Mouse (Mus musculus) brain, adult 2 months (tissue): ENCODE measurements around the gene Kirrel3.
A peak's percentile ranks its signal among the peaks of the same experiment; 100 is the strongest.

Source experiments
- DNase-seq: peaks from one replicate; pipeline ENCODE4 v3.0.0; 2011; ENCODE audit warnings: low read depth, low spot score

Gene Kirrel3

DNA sequence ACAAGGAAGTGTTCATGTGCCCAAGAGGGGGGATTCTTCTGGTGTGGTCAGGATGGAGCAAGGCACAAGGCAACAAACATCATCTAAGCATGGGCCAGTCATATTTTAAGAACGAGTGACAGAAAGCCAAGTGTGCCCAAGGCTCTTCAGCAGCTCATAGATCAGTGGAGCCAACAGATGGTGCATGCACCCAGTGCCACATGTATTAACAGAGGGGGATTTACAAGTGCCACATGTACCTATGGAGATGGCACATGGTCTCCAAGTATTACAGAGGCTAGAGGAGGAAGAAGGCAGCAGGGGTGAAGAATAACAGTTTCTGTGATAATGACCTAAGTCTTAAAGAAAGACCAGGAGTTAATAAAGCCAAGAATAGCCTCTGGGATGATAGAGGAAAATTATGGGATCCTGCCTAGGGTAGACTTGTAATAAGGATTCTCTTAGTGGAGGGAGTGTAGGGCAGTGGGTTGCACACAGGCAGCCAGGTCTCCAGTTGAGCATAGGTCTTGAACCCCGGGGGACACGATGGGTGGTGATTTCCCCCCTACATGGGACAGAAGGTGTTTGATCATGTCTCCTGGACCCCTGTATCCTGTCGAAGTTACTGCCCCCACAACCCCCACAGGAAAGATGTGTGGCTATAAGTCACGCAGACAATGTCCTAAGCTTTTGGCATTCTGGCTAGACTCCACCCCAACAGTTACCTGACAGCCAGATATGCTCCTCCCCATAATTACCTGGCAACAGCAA is 495.0 kb downstream of the Kirrel3 start:
- DNase-seq: peak; percentile 68

DNA sequence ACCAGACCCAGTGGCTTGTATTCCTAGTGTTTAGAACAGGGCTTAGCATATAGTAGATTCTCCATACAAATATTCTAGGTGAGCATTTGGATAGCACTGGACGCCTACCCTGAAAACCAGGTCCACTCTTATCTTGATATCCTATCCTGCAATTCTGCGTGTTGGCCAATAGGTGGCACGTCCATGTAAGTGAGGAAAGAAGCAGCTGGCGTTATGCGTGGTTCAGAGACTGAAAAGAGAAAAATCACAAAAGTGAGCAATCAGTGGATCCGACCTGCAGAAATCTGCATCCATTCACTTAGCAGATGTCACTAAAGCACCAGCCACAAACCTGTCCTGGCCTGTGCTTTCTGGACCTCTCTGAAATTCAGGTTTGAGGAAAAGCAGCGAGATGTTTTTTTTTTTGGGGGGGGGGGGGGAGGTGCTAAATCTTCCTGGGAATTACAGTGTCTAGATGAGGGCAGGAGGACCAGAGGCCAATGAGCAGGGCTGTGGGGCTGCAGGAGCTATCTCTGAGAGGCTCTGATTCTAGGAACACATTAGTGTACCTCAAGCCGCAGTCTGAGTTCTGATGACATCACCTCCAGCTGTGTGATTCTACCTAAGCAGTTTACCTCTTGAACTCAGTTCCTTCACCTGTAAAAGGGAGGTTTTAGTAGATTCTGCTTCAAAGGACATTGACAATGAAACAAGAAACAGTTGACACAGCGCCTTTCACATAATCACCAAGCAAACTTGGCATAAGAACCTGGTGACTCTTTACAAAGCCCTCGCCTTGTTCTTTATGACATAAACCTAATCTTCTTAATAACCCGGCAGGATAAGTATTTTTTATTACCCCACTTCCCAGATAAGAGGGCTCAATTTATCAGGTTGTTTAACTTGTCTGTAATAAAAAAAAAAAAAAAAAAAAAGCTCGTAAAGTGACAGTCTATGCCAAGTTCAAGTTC is 498.1 kb downstream of the Kirrel3 start:
- DNase-seq: peak; percentile 87

DNA sequence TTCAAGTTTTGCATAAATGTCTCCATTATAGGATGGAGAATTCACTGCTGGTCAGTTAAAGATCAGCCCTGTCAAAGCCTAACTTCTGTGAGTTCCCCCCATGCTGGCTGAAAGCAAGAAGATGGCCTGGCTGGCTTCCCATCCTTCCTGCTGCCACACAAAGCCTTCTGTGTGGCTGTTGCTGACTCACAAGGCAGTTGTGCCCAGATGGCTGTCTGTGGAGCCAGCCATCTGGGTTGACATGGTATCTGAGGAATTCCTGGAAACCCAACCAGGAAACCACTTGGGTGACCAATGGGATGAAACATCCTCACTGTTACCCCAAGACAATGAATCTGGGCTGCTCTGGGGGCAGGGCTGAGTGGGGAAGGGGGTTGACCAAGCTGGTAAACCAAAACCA is 500.5 kb downstream of the Kirrel3 start:
- DNase-seq: peak; percentile 93

DNA sequence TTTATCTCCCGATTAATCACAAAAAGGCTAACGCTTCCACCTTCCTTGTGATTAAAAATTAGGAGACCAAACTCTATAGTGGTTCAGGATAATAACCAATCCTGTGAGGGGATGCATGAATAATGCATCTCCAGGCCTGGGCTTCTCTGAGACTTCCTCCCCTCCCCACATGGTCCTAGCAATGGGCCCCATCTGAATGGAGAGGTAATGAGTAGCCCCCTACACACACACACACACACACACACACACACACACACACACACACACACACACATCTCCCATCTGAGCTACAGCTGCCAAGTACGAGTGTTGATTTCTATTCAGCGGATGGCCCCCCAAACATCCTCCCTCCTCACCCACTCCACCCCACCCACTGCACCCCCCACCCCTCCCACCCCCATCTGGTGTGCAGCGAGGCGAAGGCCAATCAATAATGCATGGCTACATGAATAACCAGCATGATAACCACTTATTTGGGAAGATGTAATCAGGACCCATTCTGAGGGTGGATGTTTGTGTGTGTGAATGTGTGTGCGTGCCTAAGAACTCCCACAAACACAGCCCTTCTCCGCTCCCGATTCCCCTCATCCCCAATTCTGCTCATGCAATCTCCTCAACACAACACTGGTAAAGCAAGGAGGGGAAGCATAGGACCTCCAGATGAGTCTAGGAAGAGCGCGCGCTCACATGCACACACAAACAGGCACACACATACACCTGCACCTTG is 501.9 kb downstream of the Kirrel3 start:
- peak; percentile 57 for DNase-seq

DNA sequence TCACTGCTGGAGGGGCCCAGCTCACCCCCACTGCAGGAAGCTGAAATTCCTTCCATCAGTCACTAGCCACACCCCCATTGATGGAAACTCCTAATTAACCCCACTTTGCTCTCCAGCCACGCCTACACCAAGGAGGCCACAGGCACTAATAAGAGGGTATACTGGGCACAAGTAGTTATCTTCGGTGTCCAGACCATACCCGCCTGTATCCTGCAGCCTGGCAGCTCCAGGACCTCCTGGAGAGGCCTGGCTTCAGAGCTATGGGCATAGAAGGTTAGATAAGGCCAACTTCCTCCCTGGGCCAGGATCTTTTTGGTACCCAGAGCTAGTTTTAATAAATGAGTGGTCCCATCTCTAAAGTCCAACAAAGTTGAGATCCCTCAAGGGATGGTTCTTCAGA is 503.0 kb downstream of the Kirrel3 start:
- DNase-seq: no peak

DNA sequence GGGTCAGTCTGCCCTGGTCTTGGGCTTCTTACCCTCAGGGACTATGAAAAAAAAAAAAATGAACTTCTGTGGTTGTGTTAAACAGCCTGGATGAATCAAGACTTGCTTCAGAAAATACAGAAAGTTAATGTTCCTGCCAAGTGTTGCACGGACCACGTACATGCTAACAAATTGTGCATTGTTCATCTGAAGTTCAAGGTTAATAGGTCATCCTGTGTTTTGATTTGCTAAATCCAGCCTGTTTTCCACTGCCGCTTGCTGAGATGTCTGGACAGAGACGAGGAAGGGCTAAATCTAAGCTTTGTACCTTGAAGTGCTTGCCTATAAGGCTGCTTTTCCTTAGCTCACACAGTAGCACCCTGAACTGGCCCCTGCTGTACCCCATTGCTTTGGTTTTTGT is 506.5 kb downstream of the Kirrel3 start:
- no peak for DNase-seq

DNA sequence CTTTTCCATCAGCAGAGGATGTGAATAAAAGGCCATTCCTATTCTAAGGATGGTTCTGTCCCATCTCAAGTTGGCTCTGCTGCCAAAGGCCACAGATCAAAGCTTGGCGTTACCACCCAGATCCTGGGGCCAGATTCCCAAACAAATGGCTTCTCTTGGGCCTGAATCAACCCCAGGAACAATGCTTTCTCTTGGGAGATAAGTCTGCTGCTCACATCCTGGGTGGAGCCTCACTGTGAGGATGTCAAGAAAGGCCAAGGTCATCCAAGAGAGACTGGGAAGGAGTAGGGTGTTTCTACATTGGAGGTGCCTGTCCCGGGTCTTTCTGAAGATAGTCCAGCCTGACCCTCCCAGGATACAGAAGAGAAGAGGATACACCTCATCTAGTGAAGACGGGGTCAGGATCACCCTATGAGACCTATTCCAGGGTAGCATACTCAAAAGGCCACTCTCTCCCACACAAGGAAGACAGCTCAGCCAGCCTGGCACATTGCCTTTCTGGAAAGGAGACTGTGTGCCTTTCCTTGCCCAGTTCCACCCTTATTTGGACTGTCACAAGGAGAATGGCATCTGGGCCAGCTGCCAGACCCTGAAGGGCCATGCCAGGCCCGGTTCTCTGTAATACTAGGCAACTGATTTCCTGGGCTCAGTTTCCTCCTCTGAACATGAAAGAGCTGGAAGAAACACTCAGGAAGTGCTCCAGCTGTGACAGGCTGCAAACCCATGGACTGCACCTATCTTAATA is 507.9 kb downstream of the Kirrel3 start:
- DNase-seq: peak; percentile 93

DNA sequence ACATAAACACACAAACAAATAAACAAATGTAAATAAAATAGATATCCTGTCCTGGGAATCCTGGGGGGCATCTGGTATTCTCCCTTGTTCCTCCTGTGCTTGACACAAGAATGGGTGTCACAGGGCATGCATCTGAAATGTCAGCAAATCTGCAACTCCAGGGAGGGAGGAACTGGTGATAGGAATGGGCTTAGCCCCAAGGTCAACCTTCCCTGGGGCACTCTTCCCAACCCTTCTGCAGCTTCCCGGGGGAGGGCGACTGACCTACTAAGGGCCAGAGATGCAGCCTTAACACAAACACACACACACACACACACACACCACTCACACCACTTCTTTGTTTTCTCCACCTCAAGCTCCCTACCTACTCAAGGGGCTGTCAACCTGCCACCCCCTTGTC is 509.4 kb downstream of the Kirrel3 start:
- DNase-seq: no peak

DNA sequence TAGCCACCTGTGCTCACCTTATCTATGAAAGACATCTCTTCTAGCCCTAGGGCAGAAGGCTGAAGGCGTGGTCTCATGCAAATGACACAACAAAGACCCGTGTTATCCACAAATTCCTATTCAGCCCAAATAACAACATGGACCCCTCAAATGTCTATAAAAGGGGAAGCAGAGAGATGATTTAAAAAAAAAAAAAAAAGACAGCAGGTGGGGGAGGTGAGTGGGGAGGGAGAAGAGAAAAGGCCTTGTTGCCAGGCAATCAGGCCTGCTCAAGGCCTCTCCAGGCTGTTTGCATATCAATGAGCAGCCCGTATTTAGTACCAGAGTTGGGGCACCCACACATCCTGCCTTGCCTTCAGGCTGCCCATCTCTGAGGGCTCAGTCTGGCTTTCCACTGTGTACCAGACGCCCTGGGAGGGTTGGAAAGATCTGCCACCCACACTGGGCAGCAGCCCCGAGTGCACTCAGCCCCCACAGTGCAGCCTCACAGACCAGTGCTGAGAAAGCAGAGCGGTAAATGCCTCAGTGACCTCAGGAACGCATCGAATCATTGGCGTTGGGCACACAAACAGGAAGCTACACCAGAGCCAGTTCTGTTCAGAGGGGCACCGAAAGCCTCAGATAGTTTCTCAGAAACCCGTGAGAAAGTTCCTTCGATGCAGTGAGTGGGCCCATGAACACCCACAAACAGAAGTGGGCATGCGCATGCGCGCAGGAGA is 510.1 kb downstream of the Kirrel3 start:
- DNase-seq: peak; percentile 64

DNA sequence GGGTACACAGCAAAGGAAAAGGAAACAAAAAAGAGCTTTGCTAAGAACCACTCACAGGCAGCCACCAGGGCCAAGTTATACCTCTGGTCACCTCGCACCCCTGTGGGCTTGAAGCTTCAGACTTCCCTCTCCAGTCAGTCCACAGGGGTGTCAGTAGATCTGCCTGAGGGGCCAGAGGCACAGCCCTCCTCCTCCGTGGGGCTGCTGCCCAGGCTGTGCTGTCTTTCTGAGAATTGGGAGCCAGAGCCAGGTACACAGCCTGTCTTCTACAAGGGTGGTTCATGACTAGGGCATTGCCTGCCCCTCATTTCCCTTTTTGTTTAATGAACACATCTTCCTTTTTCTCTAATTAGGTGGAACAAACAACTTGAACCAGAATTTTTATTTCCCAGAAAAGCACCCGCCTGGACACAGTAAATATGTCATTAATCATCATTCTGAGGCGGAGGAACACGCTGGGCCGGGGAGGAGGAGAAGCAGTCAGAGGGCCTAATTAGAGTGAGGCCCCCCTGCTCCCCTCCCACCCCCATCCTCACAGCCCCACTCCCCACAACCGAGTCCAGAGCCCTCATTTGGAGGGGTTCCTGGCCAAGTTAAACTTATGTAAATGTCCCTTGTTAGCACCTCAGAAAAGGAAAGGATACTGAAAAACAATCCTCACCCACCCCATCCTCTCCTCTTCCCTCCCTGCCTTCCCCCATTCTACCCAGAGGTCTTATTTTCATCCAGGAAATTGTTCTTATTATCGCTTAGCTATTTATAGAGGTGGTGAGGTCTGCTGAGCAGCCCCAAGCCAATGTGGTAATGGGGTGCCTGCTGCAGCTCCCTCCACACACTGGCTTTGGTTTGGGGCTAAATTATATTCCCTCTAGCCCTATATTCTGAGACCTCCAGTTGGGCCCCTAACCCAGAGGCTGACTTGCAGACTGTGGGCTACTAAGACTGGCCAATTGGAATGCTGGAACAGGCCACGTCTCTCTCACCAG is 512.5 kb downstream of the Kirrel3 start:
- DNase-seq: no peak

DNA sequence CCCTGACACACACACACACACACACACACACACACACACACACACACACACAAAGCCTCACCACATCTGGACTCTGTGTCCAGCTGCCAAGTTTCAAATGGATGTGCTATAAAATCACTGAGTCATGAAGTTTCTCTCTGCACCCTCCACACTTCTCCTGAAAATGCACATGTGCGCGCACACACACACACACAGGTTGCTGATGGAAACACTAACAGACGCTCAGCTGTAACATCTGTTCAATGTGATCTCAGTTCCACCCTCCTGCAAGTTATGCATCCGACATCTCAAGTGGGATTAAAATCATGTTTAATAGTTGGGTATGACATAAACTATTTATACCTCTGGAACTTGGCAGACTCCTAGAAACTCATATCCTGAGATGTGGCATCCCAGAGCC is 518.4 kb downstream of the Kirrel3 start:
- no peak for DNase-seq

DNA sequence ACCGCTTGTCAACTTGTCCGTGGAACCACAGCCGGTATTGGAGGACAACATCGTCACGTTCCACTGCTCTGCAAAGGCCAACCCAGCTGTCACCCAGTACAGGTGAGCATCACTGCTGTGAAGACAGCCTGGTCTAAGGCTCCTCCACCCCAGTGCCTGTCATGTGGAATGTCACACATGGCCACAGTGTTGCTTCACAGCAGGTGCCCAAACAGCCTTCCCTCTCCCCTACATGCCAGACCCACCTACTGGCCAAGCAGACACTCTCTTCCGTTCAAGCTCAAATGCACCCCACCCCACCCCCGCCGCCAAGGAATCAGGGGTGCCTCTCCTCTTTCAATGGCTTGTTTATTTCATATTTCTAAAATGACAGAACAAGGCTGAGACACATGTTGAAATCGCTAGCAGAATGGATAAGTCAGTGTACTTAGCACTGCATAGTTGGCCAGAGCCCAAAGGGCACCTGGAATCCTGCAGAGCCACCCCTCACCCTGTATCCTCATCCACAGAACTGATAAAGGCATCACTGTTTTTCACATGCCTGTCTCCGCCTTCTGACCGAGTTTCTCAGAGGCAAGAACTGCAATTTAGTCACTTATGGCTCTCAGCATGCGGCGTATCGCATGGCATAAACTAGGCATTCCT is 522.1 kb downstream of the Kirrel3 start:
- DNase-seq: no peak

DNA sequence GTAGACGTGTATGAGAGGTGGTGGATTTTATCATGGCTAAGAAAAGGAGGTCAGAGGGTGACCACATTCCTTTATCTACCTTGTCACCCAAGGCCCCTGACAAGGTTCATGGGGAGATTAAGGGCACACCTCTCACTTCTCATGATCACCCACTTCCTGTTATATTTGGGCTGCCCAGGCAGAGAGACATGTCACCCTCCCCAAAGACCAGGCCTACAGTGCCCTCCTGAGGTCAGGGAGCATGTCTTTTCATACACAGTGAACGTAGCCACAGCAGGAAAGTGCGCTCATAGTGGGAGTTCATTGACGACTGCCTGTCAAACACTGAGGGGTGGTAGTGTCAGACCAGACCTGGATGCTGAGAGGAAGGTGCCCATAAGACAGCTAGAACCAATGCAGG is 531.1 kb downstream of the Kirrel3 start:
- peak; percentile 76 for DNase-seq

DNA sequence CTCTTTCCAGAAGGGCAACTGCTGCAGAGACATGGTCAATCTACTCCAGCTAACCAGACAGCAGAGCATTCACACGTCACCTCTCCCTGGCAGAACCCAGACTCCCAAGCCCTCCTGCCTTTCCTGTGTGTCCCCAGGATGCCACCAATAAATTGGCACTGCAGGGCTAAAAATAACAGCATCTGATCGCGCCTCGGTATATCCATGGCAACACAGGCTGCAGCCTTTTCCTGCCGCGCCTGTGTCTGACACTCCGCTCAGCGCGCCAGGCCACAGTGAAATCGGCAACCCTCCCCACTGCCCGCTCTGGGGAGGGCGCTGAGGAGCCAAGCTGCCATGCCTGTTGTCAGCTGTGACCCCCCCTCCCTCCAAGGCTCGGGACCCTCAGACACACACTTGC is 531.9 kb downstream of the Kirrel3 start:
- DNase-seq: peak; percentile 91

DNA sequence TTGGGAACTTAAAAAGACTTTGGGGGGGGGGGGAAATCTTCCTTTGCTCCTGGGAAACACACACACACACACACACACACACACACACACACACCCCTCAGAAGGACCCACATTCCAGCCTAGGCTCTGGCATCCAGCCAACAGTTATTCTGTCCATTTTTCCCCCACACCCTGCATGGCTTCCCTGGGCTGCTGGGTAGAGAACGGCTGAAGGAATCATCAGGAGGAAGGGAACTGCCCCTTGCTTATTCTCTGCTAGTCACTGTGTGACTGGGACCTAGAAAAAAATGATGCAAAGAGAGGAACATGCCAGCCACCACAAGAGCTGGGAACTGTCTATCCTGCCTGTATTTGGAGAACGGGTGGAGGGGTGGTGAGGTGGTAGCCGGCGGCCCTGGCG is 532.4 kb downstream of the Kirrel3 start:
- DNase-seq: peak; percentile 33

DNA sequence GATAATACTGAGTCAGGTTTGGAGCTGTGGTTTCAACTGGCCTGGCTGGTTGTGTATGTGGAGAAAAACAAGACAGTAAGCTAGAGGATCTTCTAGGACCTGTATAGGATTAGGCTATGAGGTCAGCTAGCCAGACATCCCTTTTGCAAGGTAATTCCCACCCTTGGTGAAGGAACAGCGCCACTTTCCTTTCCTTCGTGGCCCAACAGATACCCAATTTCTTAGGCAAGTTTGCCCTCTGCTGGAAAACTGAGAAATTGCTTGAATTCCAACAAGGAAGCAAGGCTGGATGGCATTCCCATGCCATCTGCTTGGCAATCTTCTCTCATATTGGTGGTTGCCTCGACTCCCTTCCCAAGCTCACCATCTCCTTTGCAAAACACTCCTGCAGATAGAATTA is 533.7 kb downstream of the Kirrel3 start:
- DNase-seq: peak; percentile 96

DNA sequence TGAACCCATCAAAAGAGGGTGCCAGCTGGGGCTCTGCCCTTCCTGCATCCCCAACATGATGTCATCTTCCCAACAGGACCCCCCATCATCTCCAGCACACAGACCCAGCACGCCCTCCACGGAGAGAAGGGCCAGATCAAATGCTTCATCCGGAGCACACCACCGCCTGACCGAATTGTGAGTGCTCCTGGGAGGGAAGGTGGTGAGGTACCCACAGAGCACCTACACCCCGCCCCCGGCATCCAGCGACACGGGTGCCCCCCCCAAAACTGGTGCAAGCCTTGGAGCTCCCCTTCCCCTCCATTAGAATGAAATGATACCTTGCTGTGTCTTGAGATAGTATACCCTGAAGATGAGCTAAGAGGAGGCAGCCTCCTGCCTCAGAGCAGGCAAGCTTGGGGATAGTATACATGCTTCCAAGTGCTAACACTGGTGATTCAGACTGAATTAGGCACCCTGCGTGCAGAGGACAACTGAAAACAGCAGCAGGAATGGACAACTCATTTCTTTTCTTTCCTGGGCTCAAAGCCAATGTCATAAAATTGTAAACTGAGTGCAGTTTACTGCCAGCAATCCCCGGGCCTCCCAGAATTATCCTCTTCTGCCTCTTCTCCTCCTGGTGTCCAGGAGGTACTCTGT is 534.4 kb downstream of the Kirrel3 start:
- DNase-seq: no peak

DNA sequence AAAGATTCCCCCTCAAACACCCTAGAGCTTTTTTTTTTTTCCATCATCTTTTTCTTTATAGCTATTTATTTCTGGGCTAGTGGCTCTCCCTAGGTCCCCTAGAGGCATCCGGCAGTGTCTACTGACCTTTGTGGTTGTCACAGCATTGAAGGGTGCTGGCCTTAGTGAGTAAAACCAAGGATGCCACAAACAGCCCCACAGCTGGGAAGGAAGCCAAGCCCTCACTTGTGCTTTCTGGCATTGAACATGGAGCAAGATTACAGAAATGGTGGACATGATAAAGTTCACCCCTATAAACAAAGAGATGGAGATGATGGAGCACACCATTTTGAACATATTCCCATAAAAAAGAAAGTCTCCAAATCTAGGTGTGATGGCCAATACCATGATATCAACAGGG is 536.0 kb downstream of the Kirrel3 start:
- DNase-seq: no peak
